Mouse (Mus musculus) brain, embryonic 14.5 days (tissue): ENCODE measurements around the gene Sys1.

Experiments
- CTCF ChIP-seq: fragments of 200-500 bp; IDR thresholded peaks from 2 replicates; pipeline ENCODE4 v1.5.1; 2012; ENCODE audit warnings: inconsistent platforms, mild to moderate bottlenecking, moderate library complexity, borderline replicate concordance; ENCODE audit not compliant: insufficient read depth, insufficient read length; ENCODE audit errors: extremely low read depth
- POLR2A ChIP-seq: fragments of 200-500 bp; IDR thresholded peaks from 2 replicates; pipeline ENCODE4 v1.6.1; 2012; ENCODE audit warnings: mild to moderate bottlenecking, inconsistent platforms, borderline replicate concordance; ENCODE audit not compliant: poor library complexity, insufficient read depth, insufficient read length, severe bottlenecking; ENCODE audit errors: extremely low read depth

- TF ChIP-seq CTCF (no peak), POLR2A (no peak)
Observed at GRCm38 (mm10) chr2:164521841-164522240, 65.1 kb downstream of the Sys1 start.
